Mouse (Mus musculus): Measurements from ENCODE around the gene Ints13.

GRCm38 (mm10) chr6:146580381-146580926 lies 2.8 kb upstream of the Ints13 start:
- TF ChIP-seq CHD2 (IDR thresholded peaks at IDR 0.05; ENCODE audit: low read depth, low read length), result no peak
- TF ChIP-seq MAFK (IDR thresholded peaks at IDR 0.05; ENCODE audit: insufficient read depth, low read depth, low read length), result no peak
- no peak for TF ChIP-seq ZC3H11A (IDR thresholded peaks at IDR 0.05; ENCODE audit: borderline replicate concordance, low read depth, low read length)
- TF ChIP-seq ZNF384 (IDR thresholded peaks at IDR 0.05; ENCODE audit: low read depth, low read length), result no peak
